Mouse (Mus musculus): Measurements from ENCODE around the gene Atp12a. TPM values are rescaled to one million over a fixed set of nuclear protein-coding genes. Genes with fewer than 3 reads are reported as not detected.

The Atp12a gene
- not detected for polyA plus RNA-seq (2017; shearing (Covaris generic))

GRCm38 (mm10) chr14:56364711-56365237, at the start of gene Atp12a:
TSS of gene Atp12a (plus strand) at chr14:56365068.

GRCm38 (mm10) chr14:56402311-56403071, 37.6 kb downstream of the Atp12a start, which contains the start of gene Rnf17:
TSS of gene Rnf17 (plus strand) at chr14:56402581.

Other genes with a start within 250 kb of the Atp12a start
- not detected for gene Gzme, start 244.4 kb upstream of the Atp12a start, polyA plus RNA-seq (2017; shearing (Covaris generic))
- not detected for gene Gzmd, start 232.5 kb upstream of the Atp12a start, polyA plus RNA-seq (2017; shearing (Covaris generic))
- not detected for gene Gzmg, start 205.5 kb upstream of the Atp12a start, polyA plus RNA-seq (2017; shearing (Covaris generic))
- not detected for gene Gzmn, start 190.5 kb upstream of the Atp12a start, polyA plus RNA-seq (2017; shearing (Covaris generic))
- not detected for gene Gzmf, start 153.7 kb upstream of the Atp12a start, polyA plus RNA-seq (2017; shearing (Covaris generic))
- 5.7 TPM for gene Gzmc, start 130.4 kb upstream of the Atp12a start, polyA plus RNA-seq (2017; shearing (Covaris generic))
- gene Gzmb, start 102.8 kb upstream of the Atp12a start, polyA plus RNA-seq (2017; shearing (Covaris generic)): 15.5 TPM
- gene Rnf17, start 37.5 kb downstream of the Atp12a start, polyA plus RNA-seq (2017; shearing (Covaris generic)): 1.5 TPM
- 14.3 TPM for gene Cenpj, start 210.4 kb downstream of the Atp12a start, polyA plus RNA-seq (2017; shearing (Covaris generic))
- gene Parp4, start 210.6 kb downstream of the Atp12a start, polyA plus RNA-seq (2017; shearing (Covaris generic)): 24.6 TPM